Comparison of ENCODE assay signal across 7 mouse cellular contexts in genomic region chr9:45413478-45414140, GRCm38 (mm10). TPM values are rescaled to one million over a fixed set of nuclear protein-coding genes. Genes with fewer than 3 reads are reported as not detected.
DNase-seq lines count a peak whose midpoint lies in the region; ATAC-seq and TF ChIP-seq lines count a peak whose summit lies in the region.

No protein-coding gene starts in this region.

- H3K36me3 ChIP-seq in kidney, embryonic 14.5 days (ENCODE audit: control insufficient read depth, insufficient read depth, low read length), result no peaks in the 10 kb centered on the region
- H3K36me3 ChIP-seq in E14TG2a.4 (ENCODE audit: insufficient read depth, low read length), result no peaks in the 10 kb centered on the region
- H3K36me3 ChIP-seq in kidney, embryonic 16.5 days (ENCODE audit: insufficient read depth, low read length), result no peaks in the 10 kb centered on the region

- H3K27ac ChIP-seq in kidney, embryonic 14.5 days (ENCODE audit: low read depth, low read length), result no peak overlapping the region
- H3K27ac ChIP-seq in kidney, embryonic 16.5 days (ENCODE audit: low read length), result peak overlapping the region; percentile 62; the same call in 1 of the 2 replicates

- peak; percentile 77 for TF ChIP-seq CTCF in E14TG2a.4 (conservative IDR thresholded peaks at IDR 0.05; ENCODE audit: low read length)

- WGBS in kidney, embryonic 14.5 days, result 51% methylated on average over 5 of the region's 5 CpGs
- WGBS in kidney, embryonic 16.5 days, result 51% methylated on average over 5 of the region's 5 CpGs

- ATAC-seq in kidney, embryonic 14.5 days (ENCODE audit: low FRiP score, low TSS enrichment), result no peak
- ATAC-seq in kidney, embryonic 16.5 days (ENCODE audit: low FRiP score, low TSS enrichment), result peak; percentile 16; the same call in 1 of the 2 replicates
- no peak for ATAC-seq in monocyte, adult 5-6 weeks (replicated peaks; ENCODE audit: insufficient number of reproducible peaks, low FRiP score, low TSS enrichment, poor library complexity, severe bottlenecking)

- 0 out of 2 replicates have a peak, but pooled peaks cover 4% of the 10 kb centered on the region for H3K4me1 ChIP-seq in kidney, embryonic 14.5 days (ENCODE audit: control insufficient read depth, insufficient read depth, low read length)
- H3K4me1 ChIP-seq in E14TG2a.4 (replicated peaks; ENCODE audit: low read depth, low read length), result peaks cover 28% of the 10 kb centered on the region
- H3K4me1 ChIP-seq in kidney, embryonic 16.5 days (ENCODE audit: insufficient read depth, low read length), result peaks cover 7% of the 10 kb centered on the region

- H3K4me3 ChIP-seq in kidney, embryonic 14.5 days (ENCODE audit: low read length), result no peak overlapping the region
- H3K4me3 ChIP-seq in E14TG2a.4 (replicated peaks; ENCODE audit: low read length), result no peak overlapping the region
- no peak overlapping the region for H3K4me3 ChIP-seq in kidney, embryonic 16.5 days (ENCODE audit: low read length)

- no peaks in the 10 kb centered on the region for H3K9me3 ChIP-seq in kidney, embryonic 14.5 days (ENCODE audit: control insufficient read depth, low read length)
- no peaks in the 10 kb centered on the region for H3K9me3 ChIP-seq in E14TG2a.4 (ENCODE audit: low read length)
- no peaks in the 10 kb centered on the region for H3K9me3 ChIP-seq in kidney, embryonic 16.5 days (ENCODE audit: low read length)

- H3K9ac ChIP-seq in kidney, embryonic 14.5 days (ENCODE audit: low read depth, low read length), result no peak overlapping the region
- no peak overlapping the region for H3K9ac ChIP-seq in kidney, embryonic 16.5 days (replicated peaks; ENCODE audit: low read length)

- peaks cover 5% of the 10 kb centered on the region; the same call in 1 of the 2 replicates for H3K27me3 ChIP-seq in kidney, embryonic 14.5 days (ENCODE audit: control insufficient read depth, insufficient read depth, low read length)
- peaks cover 12% of the 10 kb centered on the region for H3K27me3 ChIP-seq in E14TG2a.4 (ENCODE audit: insufficient read depth, low read length)
- no peaks in the 10 kb centered on the region for H3K27me3 ChIP-seq in kidney, embryonic 16.5 days (ENCODE audit: insufficient read depth, low read length)

- peak; percentile 89 for DNase-seq in kidney, adult 11 months
- DNase-seq in ZHBTc4 (ENCODE audit: low read depth, low spot score), result peak; percentile 88
- DNase-seq in retina, postnatal 1 day, result peak; percentile 70

- H3K4me2 ChIP-seq in kidney, embryonic 14.5 days (replicated peaks; ENCODE audit: low read depth, low read length), result no peak overlapping the region
- H3K4me2 ChIP-seq in kidney, embryonic 16.5 days (replicated peaks; ENCODE audit: low read depth, low read length), result no peak overlapping the region

RNA-seq across cellular contexts. Expression of gene Dscaml1, which starts 12.8 kb away (rescaled TPM):
- polyA plus RNA-seq in kidney, embryonic 14.5 days (2014; fragmentation: Nextera tagmentation; extraction: Ambion mirVana), result 0.14 and 0.23 TPM in 2 replicates
- 0.17 and 0.37 TPM in 2 replicates for polyA plus RNA-seq in kidney, embryonic 16.5 days (2015; fragmentation: Nextera tagmentation; extraction: Ambion mirVana)
- total RNA-seq in monocyte, adult 5-6 weeks (2017), result not detected in 3 replicates

RNA-seq across cellular contexts. Expression of gene Fxyd2, which starts 14.1 kb away (rescaled TPM):
- 137 and 153 TPM in 2 replicates for polyA plus RNA-seq in kidney, embryonic 14.5 days (2014; fragmentation: Nextera tagmentation; extraction: Ambion mirVana)
- 746 and 828 TPM in 2 replicates for polyA plus RNA-seq in kidney, embryonic 16.5 days (2015; fragmentation: Nextera tagmentation; extraction: Ambion mirVana)
- not detected in 3 replicates for total RNA-seq in monocyte, adult 5-6 weeks (2017)

RNA-seq across cellular contexts. Expression of gene Fxyd6, which starts 43.6 kb away (rescaled TPM):
- polyA plus RNA-seq in kidney, embryonic 14.5 days (2014; fragmentation: Nextera tagmentation; extraction: Ambion mirVana), result 139 and 156 TPM in 2 replicates
- 184 and 189 TPM in 2 replicates for polyA plus RNA-seq in kidney, embryonic 16.5 days (2015; fragmentation: Nextera tagmentation; extraction: Ambion mirVana)
- total RNA-seq in monocyte, adult 5-6 weeks (2017), result not detected in 3 replicates
